Mouse (Mus musculus) bone marrow macrophage, adult 2 months (primary cell): Measurements from ENCODE around the gene Fam19a5.

Experiments used
- CTCF ChIP-seq: IDR thresholded peaks from 2 replicates; pipeline ENCODE4 v1.5.1; 2012; ENCODE audit warnings: low read depth, mild to moderate bottlenecking, low read length, moderate library complexity
- POLR2A ChIP-seq: IDR thresholded peaks from 2 replicates; pipeline ENCODE4 v1.6.1; 2012; ENCODE audit warnings: mild to moderate bottlenecking, low read depth, low read length, borderline replicate concordance

DNA sequence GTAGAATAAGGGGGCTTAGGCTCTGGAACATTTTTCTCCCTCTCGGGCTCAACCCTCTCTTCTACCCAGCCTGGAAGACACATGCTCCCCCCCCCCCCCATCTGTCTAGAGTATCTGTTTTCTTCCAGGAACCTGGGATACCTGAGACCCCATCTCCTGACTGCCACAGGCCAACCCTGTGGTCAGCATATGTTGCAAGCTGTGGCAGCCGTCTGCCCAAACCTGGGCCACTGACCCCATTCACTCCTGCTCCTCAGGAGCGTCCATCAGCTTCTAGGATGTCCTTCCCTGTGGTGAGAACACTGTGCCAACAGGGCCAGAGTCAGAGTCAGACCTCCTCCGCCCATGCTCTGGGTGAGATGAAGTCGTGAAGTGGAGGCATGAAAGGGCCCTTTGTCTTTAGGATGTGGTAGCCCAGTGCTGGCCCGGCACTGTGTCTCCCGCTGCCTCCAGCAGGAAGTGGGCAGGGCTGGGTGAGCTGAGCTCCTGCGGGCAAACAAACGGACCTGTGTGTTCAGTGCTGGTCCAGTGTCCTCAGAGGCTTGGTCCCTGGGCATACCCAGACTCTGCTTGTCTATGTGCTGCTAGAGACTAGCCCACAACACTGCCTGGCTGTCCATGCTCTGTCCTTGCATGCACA is 171.1 kb downstream of the Fam19a5 start:
- TF ChIP-seq CTCF (no peak), POLR2A (no peak)
